Mouse (Mus musculus): ENCODE data around the gene Akr1b3. TPM values are rescaled to one million over a fixed set of nuclear protein-coding genes. Genes with fewer than 3 reads are reported as not detected.
"Not testable (repeated sequence)": the region's sequence is repeated elsewhere in the genome, so short reads cannot be mapped to it uniquely, and the experiment has no call there.

Gene Akr1b3
- 130 and 136 TPM in 2 replicates for polyA plus RNA-seq (2015; fragmentation: Nextera tagmentation; extraction: Ambion mirVana)

- ATAC-seq = peak; percentile 100
- Histone ChIP-seq H3K36me3 (no peaks in the 10 kb centered on the region), H3K27me3 (replicated peaks) (no peaks in the 10 kb centered on the region), H3K4me2 (replicated peaks) (peak within 1 kb of the TSS; percentile 90), H3K4me3 (replicated peaks) (peak within 1 kb of the TSS; percentile 78), H3K9ac (peak within 1 kb of the TSS; percentile 66), H3K27ac (0 out of 2 replicates have a peak within 1 kb of the TSS, but pooled peaks have one; percentile 51), H3K4me1 (replicated peaks) (peaks cover 4% of the 10 kb centered on the region; the same call in 1 of the 2 replicates), H3K9me3 (no peaks in the 10 kb centered on the region)
- 2% methylated on average over 60 of the region's 60 CpGs for WGBS
These were observed at the start of gene Akr1b3 for GRCm38 (mm10) chr6:34316854-34317771. Gene Akr1b3 (minus strand): TSS chr6:34317478.

GRCm38 (mm10) chr6:34364217-34365136 lies 47.2 kb upstream of the Akr1b3 start:
- Histone ChIP-seq H3K27ac (no peak overlapping the region), H3K4me2 (replicated peaks) (no peak overlapping the region), H3K4me1 (replicated peaks) (no peaks in the 10 kb centered on the region), H3K4me3 (replicated peaks) (no peak overlapping the region), H3K9ac (no peak overlapping the region), H3K27me3 (replicated peaks) (no peaks in the 10 kb centered on the region), H3K36me3 (no peaks in the 10 kb centered on the region), H3K9me3 (no peaks in the 10 kb centered on the region)
- WGBS = 84% methylated on average over 12 of the region's 12 CpGs
- no peak for ATAC-seq

GRCm38 (mm10) chr6:34355841-34356240 lies 38.6 kb upstream of the Akr1b3 start:
- Histone ChIP-seq H3K4me1 (replicated peaks) (peaks cover 10% of the 10 kb centered on the region), H3K36me3 (no peaks in the 10 kb centered on the region), H3K27ac (no peak overlapping the region), H3K4me2 (replicated peaks) (no peak overlapping the region), H3K9ac (no peak overlapping the region), H3K27me3 (replicated peaks) (no peaks in the 10 kb centered on the region), H3K9me3 (no peaks in the 10 kb centered on the region), H3K4me3 (replicated peaks) (no peak overlapping the region)
- WGBS = 77% methylated on average over 9 of the region's 9 CpGs
- ATAC-seq = no peak

- WGBS = 61% methylated on average over 6 of the region's 6 CpGs
- H3K4me2 ChIP-seq (replicated peaks) = no peak overlapping the region
- ATAC-seq = no peak
These were observed 38.1 kb upstream of the Akr1b3 start for GRCm38 (mm10) chr6:34355349-34355747.

GRCm38 (mm10) chr6:34354354-34355348 lies 37.4 kb upstream of the Akr1b3 start:
- Histone ChIP-seq H3K36me3 (no peaks in the 10 kb centered on the region), H3K4me3 (replicated peaks) (no peak overlapping the region), H3K4me1 (replicated peaks) (peaks cover 10% of the 10 kb centered on the region), H3K27ac (no peak overlapping the region; the same call in 1 of the 2 replicates), H3K9me3 (no peaks in the 10 kb centered on the region), H3K9ac (no peak overlapping the region), H3K4me2 (replicated peaks) (peak overlapping the region; percentile 49), H3K27me3 (replicated peaks) (no peaks in the 10 kb centered on the region)
- ATAC-seq = no peak; the same call in 1 of the 2 replicates
- 56% methylated on average over 8 of the region's 8 CpGs for WGBS

More at GRCm38 (mm10) chr6:34355349-34355747, 38.1 kb upstream of the Akr1b3 start:
- H3K9me3 ChIP-seq = no peaks in the 10 kb centered on the region
- no peak overlapping the region for H3K9ac ChIP-seq
- no peaks in the 10 kb centered on the region for H3K27me3 ChIP-seq (replicated peaks)
- H3K27ac ChIP-seq = no peak overlapping the region
- H3K4me3 ChIP-seq (replicated peaks) = no peak overlapping the region
- H3K4me1 ChIP-seq (replicated peaks) = peaks cover 10% of the 10 kb centered on the region
- no peaks in the 10 kb centered on the region for H3K36me3 ChIP-seq

GRCm38 (mm10) chr6:34353658-34354353 lies 36.5 kb upstream of the Akr1b3 start, which contains the start of gene Akr1b8:
Gene Akr1b8 (plus strand): TSS chr6:34354119.
- H3K4me1 ChIP-seq (replicated peaks) = peaks cover 10% of the 10 kb centered on the region
- H3K27ac ChIP-seq = no peak within 1 kb of the TSS; the same call in 1 of the 2 replicates
- H3K9ac ChIP-seq = no peak within 1 kb of the TSS
- peak within 1 kb of the TSS; percentile 49 for H3K4me2 ChIP-seq (replicated peaks)
- 0 out of 2 replicates have a peak within 1 kb of the TSS, but pooled peaks have one; percentile 6 for H3K4me3 ChIP-seq (replicated peaks)
- ATAC-seq = peak; percentile 52
- no peaks in the 10 kb centered on the region for H3K27me3 ChIP-seq (replicated peaks)
- 16% methylated on average over 16 of the region's 16 CpGs for WGBS
- H3K36me3 ChIP-seq = no peaks in the 10 kb centered on the region
- no peaks in the 10 kb centered on the region for H3K9me3 ChIP-seq

- WGBS = 91% methylated on average over 3 of the region's 3 CpGs
These were observed 35.1 kb upstream of the Akr1b3 start for GRCm38 (mm10) chr6:34352401-34352800.

GRCm38 (mm10) chr6:34351481-34351880 lies 34.2 kb upstream of the Akr1b3 start:
- not testable (repeated sequence) for H3K36me3 ChIP-seq; H3K27me3 ChIP-seq (replicated peaks); H3K9me3 ChIP-seq; H3K4me3 ChIP-seq (replicated peaks); H3K9ac ChIP-seq; H3K27ac ChIP-seq; H3K4me2 ChIP-seq (replicated peaks); ATAC-seq
- H3K4me1 ChIP-seq (replicated peaks) = peaks cover 10% of the 10 kb centered on the region
- 48% methylated on average over 10 of the region's 10 CpGs for WGBS

More at GRCm38 (mm10) chr6:34352401-34352800, 35.1 kb upstream of the Akr1b3 start:
- Histone ChIP-seq H3K27me3 (replicated peaks) (no peaks in the 10 kb centered on the region), H3K4me2 (replicated peaks) (no peak overlapping the region), H3K9ac (no peak overlapping the region), H3K36me3 (no peaks in the 10 kb centered on the region), H3K9me3 (no peaks in the 10 kb centered on the region), H3K27ac (no peak overlapping the region), H3K4me1 (replicated peaks) (peaks cover 10% of the 10 kb centered on the region), H3K4me3 (replicated peaks) (no peak overlapping the region)
- ATAC-seq = no peak

- no peak overlapping the region for H3K27ac ChIP-seq
- H3K4me2 ChIP-seq (replicated peaks) = no peak overlapping the region
- no peak overlapping the region for H3K9ac ChIP-seq
- WGBS = 65% methylated on average over 12 of the region's 12 CpGs
- H3K4me1 ChIP-seq (replicated peaks) = peaks cover 10% of the 10 kb centered on the region
- H3K36me3 ChIP-seq = no peaks in the 10 kb centered on the region
- ATAC-seq = peak; percentile 55
- no peak overlapping the region for H3K4me3 ChIP-seq (replicated peaks)
- H3K27me3 ChIP-seq (replicated peaks) = no peaks in the 10 kb centered on the region
- no peaks in the 10 kb centered on the region for H3K9me3 ChIP-seq
These were observed 32.9 kb upstream of the Akr1b3 start for GRCm38 (mm10) chr6:34350037-34350699.

- ATAC-seq = peak; percentile 68
- no peaks in the 10 kb centered on the region for H3K9me3 ChIP-seq
These were observed 29.0 kb upstream of the Akr1b3 start for GRCm38 (mm10) chr6:34346096-34346898.

More at GRCm38 (mm10) chr6:34346096-34346898, 29.0 kb upstream of the Akr1b3 start:
- H3K4me2 ChIP-seq (replicated peaks) = no peak overlapping the region
- H3K9ac ChIP-seq = no peak overlapping the region
- 46% methylated on average over 14 of the region's 14 CpGs for WGBS
- no peak overlapping the region for H3K27ac ChIP-seq
- no peak overlapping the region for H3K4me3 ChIP-seq (replicated peaks)
- no peaks in the 10 kb centered on the region for H3K36me3 ChIP-seq
- H3K27me3 ChIP-seq (replicated peaks) = no peaks in the 10 kb centered on the region
- no peaks in the 10 kb centered on the region for H3K4me1 ChIP-seq (replicated peaks)
